Mouse (Mus musculus) ES-Bruce4 (cell line): ENCODE results near the gene Gm7978.
"Not testable (repeated sequence)": the region's sequence is repeated elsewhere in the genome, so short reads cannot be mapped to it uniquely, and the experiment has no call there.

Source experiments
- CTCF ChIP-seq: IDR thresholded peaks from one replicate; pipeline ENCODE4 v1.8.1; 2011; ENCODE audit warnings: low read depth, low read length
- POLR2A ChIP-seq: IDR thresholded peaks from one replicate; pipeline ENCODE4 v1.8.1; 2011; ENCODE audit warnings: low read length; ENCODE audit not compliant: insufficient read depth

- TF ChIP-seq CTCF, POLR2A: not testable (repeated sequence)
Measured at GRCm38 (mm10) chr5:95741714-95742113, 5.7 kb upstream of the Gm7978 start, which contains the start of gene Gm7982.
